Mouse (Mus musculus) layer of hippocampus, adult 11-12 months (tissue): Measurements from ENCODE around the gene Hoxa2.

Experiments
- DNase-seq: peaks from one replicate; pipeline ENCODE4 v3.0.0; 2022; ENCODE audit warnings: low spot score

Hoxa2 gene

DNA sequence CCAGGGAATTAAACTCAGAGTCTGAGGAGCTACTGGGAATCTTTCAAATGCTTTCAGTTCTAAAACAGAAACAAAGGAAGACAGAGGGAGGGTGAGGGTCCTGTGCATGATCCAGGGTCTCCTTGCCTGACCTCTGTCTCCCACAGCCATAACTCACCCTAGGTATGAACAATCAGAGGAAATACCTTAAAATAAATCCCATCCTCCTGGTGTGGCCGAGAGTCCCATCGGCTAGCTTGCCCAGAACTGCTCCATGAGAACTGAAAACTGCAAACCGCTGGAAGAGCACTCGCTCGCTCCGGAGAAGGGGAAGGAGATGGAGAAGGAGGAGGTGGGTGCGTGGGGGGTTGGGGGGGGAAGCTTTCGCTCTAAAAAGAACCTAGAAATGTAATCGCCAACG lies 15.1 kb upstream of the Hoxa2 start:
- no peak for DNase-seq

DNA sequence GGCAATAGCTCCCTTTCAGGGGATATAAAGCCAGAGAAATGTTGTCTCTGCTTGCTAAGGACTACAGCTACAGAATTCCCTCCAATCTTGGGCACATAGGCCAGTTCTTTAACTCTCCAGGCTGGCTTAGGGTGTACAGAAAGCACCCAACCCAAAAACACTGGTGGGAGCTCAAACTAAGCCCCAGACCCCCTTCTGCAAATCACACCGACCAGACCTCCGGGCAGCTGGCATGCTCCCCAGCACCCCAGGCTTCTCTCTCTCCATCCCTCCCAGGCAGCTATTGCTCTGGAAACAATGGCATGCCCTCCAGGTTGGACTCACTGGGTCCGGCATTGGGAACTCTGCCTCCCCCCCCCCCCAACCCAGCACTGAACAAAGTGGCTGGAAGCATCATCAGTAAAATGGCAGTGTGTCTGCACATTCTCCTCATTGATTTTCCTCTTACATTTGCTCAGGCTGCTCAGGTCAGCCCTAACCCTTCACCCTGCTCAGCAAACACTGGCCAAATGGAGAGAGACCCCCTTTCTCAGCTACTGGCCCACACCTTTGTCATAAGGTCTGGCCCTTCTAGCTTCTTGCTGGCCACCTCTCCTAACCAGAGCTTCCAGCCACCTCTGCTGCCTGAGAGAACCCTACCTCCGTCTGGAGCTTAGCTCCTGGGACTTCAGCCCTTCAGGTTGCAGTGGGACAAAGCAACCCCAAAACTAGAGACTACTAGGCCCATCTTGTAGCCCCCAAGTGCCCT lies 14.5 kb upstream of the Hoxa2 start:
- DNase-seq = no peak

DNA sequence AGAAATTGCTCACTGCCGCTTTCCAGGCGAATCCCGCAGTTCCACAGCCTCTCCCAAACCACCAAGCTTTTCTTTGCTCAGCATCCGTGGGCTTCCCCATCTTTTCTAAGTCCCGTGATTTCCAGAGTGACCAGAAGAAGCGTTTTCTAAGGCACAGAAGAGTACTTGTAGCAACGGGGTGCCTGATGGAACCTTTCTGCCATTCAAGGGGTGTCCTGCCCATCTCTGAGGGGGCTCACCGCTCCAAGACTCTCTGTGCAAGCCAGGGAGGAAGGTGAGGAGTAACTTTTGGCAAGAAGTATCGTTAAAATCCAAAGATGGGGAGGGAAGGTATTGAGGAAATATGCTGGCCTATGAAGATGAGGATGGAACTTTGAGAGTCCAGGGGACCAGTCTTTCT lies 13.2 kb upstream of the Hoxa2 start:
- DNase-seq = no peak

DNA sequence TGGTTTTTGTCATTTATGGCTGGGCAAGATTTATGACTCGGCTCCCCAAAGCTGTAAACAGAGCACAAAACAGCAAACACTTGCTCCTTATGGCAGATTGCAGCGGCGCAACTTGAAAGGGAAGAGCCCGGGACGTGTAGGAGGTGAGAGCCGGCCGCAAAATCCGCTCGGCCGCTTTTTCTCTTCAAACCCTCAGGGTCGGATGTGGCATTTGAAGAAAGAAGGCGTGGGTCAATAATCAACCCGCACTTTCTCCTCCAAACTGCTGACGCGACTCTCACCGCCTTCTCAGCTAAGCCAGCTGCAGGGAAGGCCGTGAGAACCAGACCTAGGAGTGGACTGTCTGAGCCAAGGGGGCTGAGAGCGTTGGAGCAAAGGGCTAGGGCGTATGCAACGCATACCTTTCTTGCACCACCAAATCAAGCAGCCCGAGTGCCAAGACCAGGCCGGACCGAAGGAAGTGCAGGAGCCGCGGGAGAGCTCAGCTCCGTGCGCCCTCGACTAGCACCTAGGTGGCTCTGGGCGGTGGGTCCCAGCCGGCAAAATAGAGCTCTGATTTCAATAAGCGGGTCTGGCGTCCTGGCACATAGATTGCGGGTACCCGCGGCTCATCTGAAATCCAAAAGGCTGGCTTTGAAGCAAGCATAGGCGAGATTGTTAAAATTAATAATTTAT lies 12.6 kb upstream of the Hoxa2 start, which contains the start of gene 5730596B20Rik:
TSS of gene 5730596B20Rik (plus strand) at position 438 of the 675 bp plus-strand sequence.
- DNase-seq = no peak

DNA sequence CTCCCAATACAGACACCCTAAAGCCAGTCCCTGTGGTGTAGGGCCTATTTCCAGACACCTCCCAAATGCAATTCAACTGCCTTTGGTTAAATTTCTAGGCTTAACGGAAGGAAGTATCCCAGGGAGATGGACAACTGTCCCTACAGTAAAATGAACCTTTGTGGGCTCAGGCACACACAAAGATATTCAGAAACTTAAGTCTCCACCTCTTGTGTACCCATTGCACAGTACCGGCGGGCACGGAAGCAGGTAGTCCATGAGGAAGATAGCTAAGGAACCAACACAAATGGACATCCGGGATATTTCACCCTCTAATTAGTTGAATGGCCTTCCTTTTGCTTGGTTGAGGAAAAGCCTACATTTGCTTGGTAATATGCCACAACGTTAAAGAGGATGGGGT lies 11.8 kb upstream of the Hoxa2 start:
- DNase-seq = no peak

DNA sequence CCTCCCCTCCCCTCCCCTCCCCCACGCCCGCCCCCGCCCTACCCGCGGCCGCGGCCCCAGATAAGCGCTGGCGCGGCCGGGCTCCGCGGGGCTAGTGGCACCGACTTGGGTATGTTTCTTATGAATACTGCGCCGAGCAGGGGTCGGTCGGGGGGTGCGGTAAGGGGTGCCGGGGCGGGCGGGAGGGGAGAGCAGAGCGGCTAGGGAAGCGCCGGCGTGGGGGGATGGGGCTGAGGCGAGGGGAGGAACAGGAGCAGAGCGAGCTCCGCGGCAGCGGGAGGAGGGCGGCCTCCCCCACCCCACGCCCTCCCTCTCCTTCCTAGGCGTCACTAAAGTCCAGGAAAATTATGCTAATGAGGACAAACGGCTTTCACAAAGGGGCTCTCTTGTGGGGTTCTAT lies 11.2 kb upstream of the Hoxa2 start:
- DNase-seq = no peak

DNA sequence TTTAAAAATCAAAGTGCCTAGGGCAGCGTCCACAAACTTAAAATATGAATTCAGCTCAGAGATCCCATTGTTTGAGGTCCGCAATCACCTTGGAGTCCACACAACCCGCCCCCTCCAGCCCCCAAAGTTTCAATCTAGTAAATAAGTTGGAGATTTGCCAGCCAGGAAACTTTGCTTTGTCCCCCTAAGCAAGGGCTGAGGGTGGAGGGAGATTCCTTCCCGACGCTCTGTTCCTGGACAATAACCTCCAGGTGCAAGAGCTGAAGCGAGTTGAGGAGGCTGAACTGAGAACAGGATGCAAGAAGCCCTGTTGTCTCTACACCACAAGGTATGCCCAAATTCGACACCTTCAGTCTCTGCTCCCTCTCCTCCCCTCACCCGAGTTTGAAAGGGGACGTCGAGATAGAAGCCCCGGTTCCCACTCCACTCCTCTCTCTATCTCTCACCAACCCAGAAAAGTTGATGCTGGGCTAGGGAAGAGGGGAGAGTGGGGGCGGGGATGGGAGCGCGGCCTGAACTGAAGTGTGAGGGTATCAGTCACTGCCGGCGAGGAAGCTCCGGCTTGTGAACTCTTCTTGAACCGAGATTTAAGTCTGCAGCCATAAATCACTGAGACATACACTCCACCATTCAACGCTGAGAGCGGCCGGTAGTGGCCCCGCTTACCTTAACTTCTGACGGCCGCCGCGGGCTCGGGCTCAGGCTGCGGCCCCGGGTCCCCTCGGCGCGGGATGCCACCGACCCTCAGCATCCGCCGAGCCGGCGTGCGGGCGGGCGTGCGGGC lies 10.5 kb upstream of the Hoxa2 start:
- no peak for DNase-seq

DNA sequence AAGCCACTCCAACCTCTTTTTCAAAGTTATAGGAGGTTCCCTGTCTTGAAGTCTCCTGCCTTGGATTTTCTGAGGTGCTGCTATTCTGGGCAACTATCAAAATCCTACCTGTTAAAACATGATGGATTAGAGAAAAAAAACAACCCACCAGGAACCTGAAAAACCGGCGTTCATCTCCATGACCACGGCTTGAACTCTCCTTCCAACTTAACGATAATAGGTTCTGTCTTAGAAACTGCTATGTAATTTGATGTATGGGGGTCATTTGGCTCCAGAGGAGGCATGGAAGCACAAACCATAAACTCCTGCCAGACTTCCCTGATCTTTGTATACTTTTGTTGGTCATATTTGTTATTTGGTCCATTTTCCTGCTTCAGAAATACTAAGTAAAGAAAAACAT lies 9.0 kb upstream of the Hoxa2 start:
- DNase-seq = no peak

DNA sequence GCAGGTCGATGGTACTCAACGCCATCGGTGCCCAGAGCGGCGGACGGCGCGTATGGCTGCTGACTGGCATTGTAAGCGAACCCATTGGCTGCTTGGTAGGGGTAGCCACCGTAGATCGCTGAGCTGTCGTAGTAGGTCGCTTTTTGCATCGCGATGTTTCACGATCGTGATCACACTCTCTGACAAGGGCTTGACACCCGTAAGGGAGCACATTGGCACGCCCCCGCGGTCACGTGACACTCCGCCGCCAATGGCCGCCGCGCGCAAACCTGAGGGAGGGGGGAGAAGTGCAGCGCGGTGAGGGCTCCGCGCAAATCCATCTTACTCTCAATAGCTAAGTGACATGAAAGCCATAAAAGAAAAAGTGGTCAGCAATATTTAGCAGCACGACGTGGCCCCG lies 7.9 kb upstream of the Hoxa2 start:
- DNase-seq = no peak

DNA sequence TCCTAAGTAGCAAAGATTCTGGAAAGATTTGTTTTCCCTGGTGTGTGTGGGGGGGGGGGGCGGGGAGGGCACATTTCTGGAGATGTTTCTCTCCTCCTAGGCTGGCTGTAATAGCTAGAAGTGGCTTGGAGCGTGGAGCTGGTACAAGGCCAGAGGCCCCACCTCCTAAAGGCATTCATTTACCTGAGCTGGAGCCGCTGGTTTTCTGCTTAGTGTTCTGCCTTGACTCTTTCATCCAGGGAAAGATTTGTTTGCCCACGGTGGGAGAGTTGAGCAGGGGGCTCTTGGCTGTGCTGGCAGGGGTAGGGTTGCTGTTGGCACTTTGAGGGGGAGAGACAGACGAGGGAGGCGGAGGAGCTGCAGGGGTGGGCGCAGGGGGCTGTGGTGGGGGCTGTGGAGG lies 7.3 kb upstream of the Hoxa2 start:
- no peak for DNase-seq

DNA sequence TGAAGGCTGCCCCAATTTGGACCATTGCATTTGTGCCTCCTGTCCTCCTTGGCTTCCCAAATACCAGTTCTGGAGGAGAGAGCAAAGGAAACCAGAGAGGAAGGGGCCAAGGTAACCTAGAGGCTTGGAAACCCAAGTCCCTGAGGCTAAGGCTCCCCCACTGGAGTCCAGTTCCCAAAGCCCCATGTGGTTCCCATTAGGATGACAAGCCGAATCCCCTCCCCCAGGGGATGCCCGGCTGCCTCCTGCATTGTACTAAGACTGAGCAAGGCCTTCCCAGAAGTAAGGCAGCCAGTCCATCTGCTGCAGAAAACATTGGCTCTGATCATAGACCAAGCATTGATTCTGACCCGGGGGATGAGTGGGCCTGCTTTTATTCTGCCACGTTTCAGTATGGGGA lies 6.7 kb upstream of the Hoxa2 start:
- DNase-seq = no peak

DNA sequence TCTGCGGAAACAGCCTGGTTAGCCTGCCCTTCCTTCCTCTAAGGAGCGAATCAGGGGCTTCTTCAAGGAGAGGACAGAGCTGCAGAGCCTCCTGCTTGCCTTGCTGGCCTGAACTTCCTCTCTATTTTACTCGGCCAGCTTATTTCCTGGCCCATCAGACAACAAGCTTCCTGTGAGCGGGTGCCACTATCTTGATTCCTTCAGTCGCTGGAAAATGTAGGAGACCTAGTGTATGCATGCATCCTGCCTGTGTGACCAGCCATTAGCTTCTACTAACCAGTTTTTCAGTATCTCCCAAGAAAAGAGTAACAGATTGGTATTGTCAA lies 6.2 kb upstream of the Hoxa2 start:
- DNase-seq = no peak

DNA sequence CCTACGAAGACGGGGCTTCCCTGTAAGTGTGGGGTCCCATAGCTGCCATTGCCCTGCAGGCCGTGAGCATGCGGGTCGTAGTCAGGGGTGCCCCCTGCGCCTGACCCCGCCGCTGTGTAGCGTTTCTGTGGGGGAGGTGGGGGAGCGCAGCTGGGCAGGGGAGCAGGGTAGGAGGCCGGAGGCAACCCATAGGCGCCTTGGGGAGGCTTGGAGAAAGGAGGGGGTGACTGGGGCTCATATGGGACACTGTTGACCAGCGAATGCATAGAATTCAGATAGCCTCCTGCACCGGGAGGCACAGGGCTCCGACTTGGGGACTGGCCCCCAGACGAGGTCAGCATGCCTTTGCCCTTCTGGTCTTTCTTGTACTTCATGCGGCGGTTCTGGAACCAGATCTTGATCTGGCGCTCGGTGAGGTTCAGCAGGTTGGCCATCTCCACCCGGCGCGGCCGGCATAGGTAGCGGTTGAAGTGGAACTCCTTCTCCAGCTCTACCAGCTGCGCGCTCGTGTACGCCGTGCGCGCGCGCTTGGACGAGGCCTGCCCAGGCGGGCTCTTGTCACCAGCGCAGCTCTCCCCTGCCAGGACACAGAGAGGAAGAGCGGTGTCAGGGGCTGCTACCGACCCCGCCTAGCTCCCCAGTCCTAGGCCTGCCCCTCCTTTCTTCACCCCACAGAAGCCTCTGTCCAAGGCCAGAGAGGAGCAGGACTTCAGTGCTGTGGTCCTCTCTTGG lies 5.7 kb upstream of the Hoxa2 start:
- no peak for DNase-seq

DNA sequence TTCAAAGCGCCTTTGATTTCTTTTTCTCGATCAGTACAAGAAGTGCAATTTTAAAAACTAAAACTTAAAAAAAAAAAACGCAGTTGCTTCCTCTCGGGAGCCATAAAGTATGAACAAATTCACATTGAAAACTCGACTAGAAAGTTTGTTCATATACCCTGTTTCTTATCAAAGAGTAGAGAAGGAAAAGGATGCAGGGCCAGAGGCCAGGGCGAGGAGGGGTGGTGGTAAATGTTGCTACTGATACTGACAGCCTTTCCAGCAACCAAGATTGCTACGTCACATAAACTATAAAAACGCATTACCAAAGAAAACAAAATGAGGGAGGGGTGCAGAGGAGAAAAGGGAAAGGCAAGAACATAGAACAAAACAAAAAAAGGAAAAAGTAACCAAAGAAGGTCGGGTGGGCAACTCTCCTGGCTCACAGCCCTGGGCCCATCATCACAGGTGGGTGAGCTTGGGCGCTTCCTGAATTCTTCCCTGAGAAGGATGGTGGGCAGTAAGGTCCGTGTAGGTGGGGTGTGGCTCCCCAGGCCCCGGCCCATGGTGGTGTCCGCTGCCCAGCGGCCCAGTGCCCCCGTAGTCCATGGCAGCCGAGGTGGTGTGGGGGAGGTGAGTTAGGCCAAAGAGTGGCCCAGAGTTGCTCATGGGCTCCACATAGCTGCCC lies 5.0 kb upstream of the Hoxa2 start:
- DNase-seq = no peak

DNA sequence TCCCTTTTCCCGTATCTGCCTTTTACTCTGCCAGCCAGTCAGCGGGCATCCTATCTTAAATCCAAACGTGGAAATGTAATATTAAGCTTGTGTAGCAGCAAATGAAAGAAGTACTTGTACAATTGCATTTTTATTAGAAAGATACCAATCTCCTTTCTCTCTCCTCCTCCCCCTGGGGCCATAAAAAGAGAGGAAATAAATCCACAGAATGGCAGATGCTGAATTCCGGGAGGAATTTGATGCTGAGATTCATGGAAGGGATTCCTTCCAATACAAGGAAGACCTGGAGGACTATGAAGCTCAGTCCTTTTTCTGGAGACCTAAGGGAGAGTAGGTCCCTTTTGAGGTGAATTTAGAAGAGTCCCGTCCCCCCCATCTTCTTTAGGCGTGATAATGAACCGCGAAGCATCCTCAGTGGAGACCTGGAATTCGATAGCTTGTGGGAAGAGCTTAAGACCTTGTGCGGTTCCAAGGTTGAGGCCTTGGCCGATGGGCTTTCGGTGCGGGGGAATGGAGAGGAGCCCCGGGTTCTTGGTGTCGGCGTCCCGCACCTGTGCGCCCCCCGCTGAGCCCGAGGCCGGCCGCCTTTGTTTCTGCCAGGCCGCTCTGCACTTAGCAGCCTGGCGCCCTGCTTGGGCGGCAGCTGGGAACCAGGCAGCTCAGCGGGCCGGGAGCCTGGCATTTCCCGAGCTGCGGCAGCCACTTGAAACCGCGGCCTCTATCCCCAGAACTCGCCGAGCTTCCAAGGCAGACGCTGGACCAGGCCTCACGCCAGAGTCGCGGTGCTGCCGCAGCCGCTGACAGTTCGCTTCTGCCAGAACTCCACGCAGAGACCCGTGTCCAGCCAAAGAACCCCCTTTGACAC lies 3.8 kb upstream of the Hoxa2 start:
- DNase-seq = no peak

DNA sequence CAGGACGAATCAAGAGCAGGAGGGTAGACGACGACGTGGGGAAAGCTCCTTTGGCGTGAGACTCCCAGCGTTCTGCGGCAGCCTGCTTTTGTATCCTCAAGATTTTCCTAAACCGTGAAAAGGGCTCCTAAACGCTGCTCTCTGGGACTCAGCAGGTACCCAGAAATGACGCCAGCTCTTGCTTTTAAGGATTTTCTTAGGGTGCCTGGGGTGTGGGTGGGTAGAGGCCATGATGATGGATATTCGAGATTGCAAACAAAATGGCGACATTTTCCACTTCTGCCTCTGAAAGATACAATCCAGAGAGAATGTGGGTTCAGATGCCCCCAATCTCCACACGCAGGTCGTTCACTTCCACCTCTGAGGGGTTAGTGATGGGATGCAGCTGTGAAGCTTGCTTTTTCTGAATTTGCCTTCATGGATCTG lies 3.1 kb upstream of the Hoxa2 start:
- DNase-seq = no peak

DNA sequence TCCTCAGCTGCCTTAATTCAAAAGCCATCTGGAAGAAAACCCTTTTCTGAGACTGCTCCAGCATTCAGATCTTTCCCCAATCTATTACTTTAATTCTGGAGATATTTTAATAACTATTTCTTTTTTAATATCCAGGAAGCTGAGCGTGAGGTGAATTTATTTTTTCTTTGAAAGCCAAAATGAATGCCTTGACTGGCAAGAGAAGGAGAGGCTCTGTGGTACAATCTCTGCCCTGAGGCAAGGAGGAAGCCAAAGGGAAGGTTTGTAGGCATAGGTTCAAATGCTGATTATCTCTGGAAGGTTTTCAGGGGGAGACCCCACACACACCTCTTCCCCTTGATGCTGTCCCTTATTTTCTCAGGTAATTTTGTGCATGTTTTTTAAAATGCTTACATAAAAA lies 2.5 kb upstream of the Hoxa2 start:
- DNase-seq = no peak

DNA sequence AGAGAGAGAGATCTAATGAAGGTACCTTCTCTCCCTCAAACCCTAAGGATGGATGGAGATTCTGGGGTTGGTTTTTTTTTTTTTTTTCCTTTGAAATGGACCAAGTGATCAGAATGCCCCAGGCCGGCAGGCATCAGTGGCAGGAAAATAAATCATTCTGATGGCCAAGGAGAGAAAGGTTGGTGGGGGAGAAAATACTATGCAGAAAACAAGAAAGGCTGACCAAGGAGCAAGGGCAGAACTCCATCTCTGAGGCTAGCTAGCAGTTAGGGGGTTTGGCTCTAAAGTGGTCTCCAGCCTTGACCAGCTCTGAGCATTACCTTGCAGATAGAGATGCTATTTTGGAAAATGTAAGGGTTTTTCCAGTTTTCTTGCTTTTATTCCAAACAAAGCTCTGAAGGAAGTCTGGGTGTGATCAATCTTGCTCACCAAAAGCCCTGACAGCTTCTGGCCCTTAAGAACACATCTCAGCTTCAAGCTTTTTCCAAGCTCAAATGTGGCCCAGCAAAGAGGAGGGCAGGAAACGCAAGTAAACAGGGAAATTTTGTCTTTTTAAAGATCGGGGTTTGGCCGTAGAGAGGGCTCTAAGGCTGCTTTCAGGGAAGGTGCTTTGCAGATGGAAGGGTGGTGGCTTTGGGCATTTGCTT lies 1.9 kb upstream of the Hoxa2 start:
- no peak for DNase-seq

DNA sequence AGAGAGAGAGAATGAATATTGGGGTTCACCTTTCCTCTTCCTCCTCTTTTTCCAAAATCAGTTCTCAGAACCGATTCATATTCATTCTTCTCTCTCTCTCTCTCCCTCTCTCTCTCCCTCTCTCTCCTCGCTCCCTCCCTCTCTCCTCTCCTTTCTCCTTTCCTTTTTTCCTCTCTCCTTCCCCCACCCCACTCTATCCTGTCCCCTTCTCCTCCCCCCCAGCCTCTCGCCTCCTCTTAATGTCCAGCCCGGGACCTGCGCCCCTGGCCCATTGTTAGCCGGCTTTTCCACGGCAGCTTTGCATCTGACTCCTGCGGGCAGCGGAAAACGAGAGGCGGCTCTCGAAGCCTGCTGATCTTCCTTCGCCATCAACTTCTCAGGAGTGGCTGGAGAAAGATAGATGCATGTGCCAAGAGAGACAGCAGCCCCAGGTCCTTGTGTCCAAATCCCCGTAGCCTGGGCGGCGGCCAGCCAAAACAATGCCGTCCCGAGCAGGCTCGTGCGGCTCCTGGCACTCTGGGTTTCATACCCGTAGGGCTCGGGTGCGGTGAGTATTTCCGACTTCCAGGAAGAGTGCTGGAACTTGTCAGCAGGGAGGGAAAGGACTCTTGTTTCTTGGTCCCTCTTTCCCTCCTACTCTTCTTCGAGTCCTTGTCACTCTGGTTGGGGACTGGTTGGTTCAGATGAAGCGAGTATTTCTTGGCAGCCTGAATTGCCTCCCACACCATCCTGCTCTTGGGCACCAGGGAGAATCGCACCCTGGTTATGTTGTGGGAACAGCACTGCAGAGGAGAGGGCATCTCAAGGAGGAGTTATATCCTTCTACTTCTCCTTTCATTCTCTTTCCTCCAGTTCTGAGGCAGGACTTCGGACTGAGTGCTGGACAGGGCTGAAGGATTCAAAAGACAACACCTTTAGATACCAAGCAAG lies 1.1 kb upstream of the Hoxa2 start:
- no peak for DNase-seq
